Mouse (Mus musculus): ENCODE measurements around the gene 2610528A11Rik. TPM values are rescaled to one million over a fixed set of nuclear protein-coding genes. Genes with fewer than 3 reads are reported as not detected.

2610528A11Rik gene
- total and polyA plus RNA-seq, 3 experiments: 0.27 TPM; not detected in 2

- TF ChIP-seq EP300 (IDR thresholded peaks at IDR 0.05; ENCODE audit: insufficient read depth, low read depth, low read length) (no peak), POLR2A (IDR thresholded peaks at IDR 0.05; ENCODE audit: insufficient read depth, low read depth, low read length) (no peak), CTCF (IDR thresholded peaks at IDR 0.05) (no peak)
- H3K79me2 ChIP-seq (replicated peaks; ENCODE audit: control insufficient read depth, insufficient read depth, low read length): no peaks in the 10 kb centered on the region
- H3K27me3 ChIP-seq (ENCODE audit: control insufficient read depth, insufficient read depth, low read length): no peaks in the 10 kb centered on the region
- 78% methylated on average over 1 of the region's 1 CpGs for WGBS
- no peak overlapping the region for H3K4me3 ChIP-seq
- no peak overlapping the region for H3K27ac ChIP-seq
- no peaks in the 10 kb centered on the region for H3K4me1 ChIP-seq (ENCODE audit: control insufficient read depth, insufficient read depth, low read length)
- DNase-seq: no peak
- no peaks in the 10 kb centered on the region for H3K36me3 ChIP-seq (ENCODE audit: control insufficient read depth, insufficient read depth, low read length)
- intact Hi-C loops (cut with DNase I): no loop called here
- H3K9ac ChIP-seq (ENCODE audit: low read depth, low read length): no peak overlapping the region
Observed at GRCm38 (mm10) chr14:37080724-37081123, 33.1 kb downstream of the 2610528A11Rik start.

- H3K4me3 ChIP-seq: no peak overlapping the region
- intact Hi-C loops (cut with DNase I): no loop called here
- no peaks in the 10 kb centered on the region for H3K36me3 ChIP-seq (ENCODE audit: control insufficient read depth, insufficient read depth, low read length)
- H3K4me1 ChIP-seq (ENCODE audit: control insufficient read depth, insufficient read depth, low read length): no peaks in the 10 kb centered on the region
- no peaks in the 10 kb centered on the region for H3K79me2 ChIP-seq (replicated peaks; ENCODE audit: control insufficient read depth, insufficient read depth, low read length)
- peak; percentile 17 to 30 for DNase-seq
- no peak for TF ChIP-seq EP300 (IDR thresholded peaks at IDR 0.05; ENCODE audit: insufficient read depth, low read depth, low read length)
- H3K27me3 ChIP-seq (ENCODE audit: control insufficient read depth, insufficient read depth, low read length): no peaks in the 10 kb centered on the region
- H3K9ac ChIP-seq (ENCODE audit: low read depth, low read length): no peak overlapping the region
- no peak overlapping the region for H3K27ac ChIP-seq
- WGBS: 16% methylated on average over 9 of the region's 9 CpGs
Observed at GRCm38 (mm10) chr14:37068516-37068915, 45.3 kb downstream of the 2610528A11Rik start.

DNA sequence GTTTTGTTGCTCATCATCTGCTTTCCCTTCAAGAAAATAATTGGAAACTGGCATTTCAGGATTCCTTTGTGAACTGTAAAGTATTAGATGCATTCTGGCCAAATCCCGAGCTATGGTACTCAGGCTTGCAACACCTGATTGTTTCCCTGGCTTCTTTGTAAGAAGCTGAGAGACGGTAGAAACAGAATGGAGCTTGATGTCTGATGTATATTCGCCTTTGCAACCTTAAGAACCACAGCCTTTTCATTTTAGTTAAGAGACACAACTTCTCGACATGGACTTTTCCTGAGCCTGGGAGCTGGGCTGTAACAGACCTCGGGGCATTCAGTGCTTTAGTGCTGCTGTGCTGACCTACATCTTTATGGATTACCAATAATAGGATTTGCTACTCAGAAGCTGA, 46.2 kb downstream of the 2610528A11Rik start, which contains the start of gene Lrit2:
Gene Lrit2, plus strand, starts transcription at position 301 of the 400 bp plus-strand sequence.
- DNase-seq: no peak
- TF ChIP-seq EP300 (IDR thresholded peaks at IDR 0.05; ENCODE audit: insufficient read depth, low read depth, low read length) (no peak), CTCF (IDR thresholded peaks at IDR 0.05) (no peak), POLR2A (IDR thresholded peaks at IDR 0.05; ENCODE audit: insufficient read depth, low read depth, low read length) (no peak)
- Histone ChIP-seq H3K79me2 (replicated peaks; ENCODE audit: control insufficient read depth, insufficient read depth, low read length) (no peaks in the 10 kb centered on the region), H3K9ac (ENCODE audit: low read depth, low read length) (no peak within 1 kb of the TSS), H3K4me3 (no peak within 1 kb of the TSS), H3K27ac (no peak within 1 kb of the TSS), H3K36me3 (ENCODE audit: control insufficient read depth, insufficient read depth, low read length) (no peaks in the 10 kb centered on the region), H3K4me1 (ENCODE audit: control insufficient read depth, insufficient read depth, low read length) (no peaks in the 10 kb centered on the region), H3K27me3 (ENCODE audit: control insufficient read depth, insufficient read depth, low read length) (no peaks in the 10 kb centered on the region)
- intact Hi-C loops (cut with DNase I): no loop called here
- WGBS: 71% methylated on average over 5 of the region's 5 CpGs

GRCm38 (mm10) chr14:37066636-37067035, 47.2 kb downstream of the 2610528A11Rik start:
- WGBS: 43% methylated on average over 2 of the region's 2 CpGs
- no peaks in the 10 kb centered on the region for H3K4me1 ChIP-seq (ENCODE audit: control insufficient read depth, insufficient read depth, low read length)
- no peak for DNase-seq
- TF ChIP-seq POLR2A (IDR thresholded peaks at IDR 0.05; ENCODE audit: insufficient read depth, low read depth, low read length) (no peak), CTCF (IDR thresholded peaks at IDR 0.05) (no peak), EP300 (IDR thresholded peaks at IDR 0.05; ENCODE audit: insufficient read depth, low read depth, low read length) (no peak)
- intact Hi-C loops (cut with DNase I): no loop called here
- no peak overlapping the region for H3K4me3 ChIP-seq
- no peak overlapping the region for H3K9ac ChIP-seq (ENCODE audit: low read depth, low read length)
- no peaks in the 10 kb centered on the region for H3K36me3 ChIP-seq (ENCODE audit: control insufficient read depth, insufficient read depth, low read length)
- H3K27ac ChIP-seq: no peak overlapping the region
- no peaks in the 10 kb centered on the region for H3K27me3 ChIP-seq (ENCODE audit: control insufficient read depth, insufficient read depth, low read length)
- H3K79me2 ChIP-seq (replicated peaks; ENCODE audit: control insufficient read depth, insufficient read depth, low read length): no peaks in the 10 kb centered on the region

GRCm38 (mm10) chr14:37064849-37065248, 49.0 kb downstream of the 2610528A11Rik start:
- Histone ChIP-seq H3K4me1 (ENCODE audit: control insufficient read depth, insufficient read depth, low read length) (no peaks in the 10 kb centered on the region), H3K36me3 (ENCODE audit: control insufficient read depth, insufficient read depth, low read length) (no peaks in the 10 kb centered on the region), H3K9ac (ENCODE audit: low read depth, low read length) (no peak overlapping the region), H3K27me3 (ENCODE audit: control insufficient read depth, insufficient read depth, low read length) (no peaks in the 10 kb centered on the region), H3K27ac (no peak overlapping the region), H3K79me2 (replicated peaks; ENCODE audit: control insufficient read depth, insufficient read depth, low read length) (no peaks in the 10 kb centered on the region), H3K4me3 (no peak overlapping the region)
- intact Hi-C loops (cut with DNase I): no loop called here
- no peak for DNase-seq
- no peak for TF ChIP-seq EP300 (IDR thresholded peaks at IDR 0.05; ENCODE audit: insufficient read depth, low read depth, low read length)
- no peak for TF ChIP-seq POLR2A (IDR thresholded peaks at IDR 0.05; ENCODE audit: insufficient read depth, low read depth, low read length)
- no peak for TF ChIP-seq CTCF (IDR thresholded peaks at IDR 0.05)
- WGBS: 36% methylated on average over 2 of the region's 2 CpGs

Other genes starting within 250 kb of the 2610528A11Rik start
- 100 to 1,000 TPM; 106 to 122 TPM for gene Ccser2, start 145.2 kb downstream of the 2610528A11Rik start, total RNA-seq (2021)
- gene Ccser2, start 145.2 kb downstream of the 2610528A11Rik start, polyA plus RNA-seq (2012; rRNA removed): 63.1 and 107 TPM in 2 replicates
- gene Rgr, start 65.1 kb downstream of the 2610528A11Rik start, total RNA-seq (2021): not detected
- gene Rgr, start 65.1 kb downstream of the 2610528A11Rik start, polyA plus RNA-seq (2012; rRNA removed): not detected in 2 replicates
- not detected for gene Lrit1, start 59.2 kb downstream of the 2610528A11Rik start, total RNA-seq (2021)
- gene Lrit1, start 59.2 kb downstream of the 2610528A11Rik start, polyA plus RNA-seq (2012; rRNA removed): not detected in 2 replicates
- not detected for gene Lrit2, start 46.1 kb downstream of the 2610528A11Rik start, total RNA-seq (2021)
- not detected in 2 replicates for gene Lrit2, start 46.1 kb downstream of the 2610528A11Rik start, polyA plus RNA-seq (2012; rRNA removed)
- under 1 TPM in 1 of 2 experiments, not detected in 1; 0.08 TPM for gene Cdhr1, start 15.7 kb downstream of the 2610528A11Rik start, total RNA-seq (2021)
- gene Cdhr1, start 15.7 kb downstream of the 2610528A11Rik start, polyA plus RNA-seq (2012; rRNA removed): 0.06 and 0.16 TPM in 2 replicates
- 100 to 1,000 TPM; 604 to 677 TPM for gene Ghitm, start 21.2 kb upstream of the 2610528A11Rik start, total RNA-seq (2021)
- 328 and 496 TPM in 2 replicates for gene Ghitm, start 21.2 kb upstream of the 2610528A11Rik start, polyA plus RNA-seq (2012; rRNA removed)